Mouse (Mus musculus) stomach, embryonic 14.5 days (tissue): ENCODE results near the gene Rpl10a. TPM values are rescaled to one million over a fixed set of nuclear protein-coding genes. Genes with fewer than 3 reads are reported as not detected.
"Not testable (repeated sequence)": the region's sequence is repeated elsewhere in the genome, so short reads cannot be mapped to it uniquely, and the experiment has no call there.

Experiments used
- ATAC-seq: fragments of 200-750 bp; cut with Nextera tagmentation; 2 replicates; pipeline ENCODE4 v1.8.0; 2017; ENCODE audit warnings: low read depth, moderate TSS enrichment; ENCODE audit not compliant: insufficient number of reproducible peaks, insufficient read depth, low FRiP score
- H3K27ac ChIP-seq: fragments of 300-500 bp; sonication (generic); 2 replicates; pipeline ENCODE4 v1.5.1; 2014; ENCODE audit warnings: mild to moderate bottlenecking, low read length, moderate library complexity, mixed read lengths
- H3K27me3 ChIP-seq: fragments of 300-500 bp; sonication (generic); 2 replicates; pipeline ENCODE4 v1.6.1; 2014; ENCODE audit warnings: low read length, control low read depth, mixed read lengths; ENCODE audit not compliant: control insufficient read depth, insufficient read depth
- H3K36me3 ChIP-seq: fragments of 300-500 bp; sonication (generic); 2 replicates; pipeline ENCODE4 v1.6.1; 2014; ENCODE audit warnings: mild to moderate bottlenecking, control low read depth, low read length, moderate library complexity, mixed read lengths; ENCODE audit not compliant: control insufficient read depth, insufficient read depth
- H3K4me1 ChIP-seq: fragments of 300-500 bp; sonication (generic); 2 replicates; pipeline ENCODE4 v1.6.1; 2014; ENCODE audit warnings: low read length, control low read depth, mixed read lengths; ENCODE audit not compliant: control insufficient read depth, insufficient read depth
- H3K4me2 ChIP-seq: fragments of 300-500 bp; sonication (generic); replicated peaks from 2 replicates; pipeline ENCODE4 v1.6.1; 2014; ENCODE audit warnings: low read depth, low read length, control low read depth
- H3K4me3 ChIP-seq: fragments of 300-500 bp; sonication (generic); 2 replicates; pipeline ENCODE4 v1.5.1; 2014; ENCODE audit warnings: low read depth, low read length, control low read depth
- H3K9ac ChIP-seq: fragments of 300-500 bp; sonication (generic); replicated peaks from 2 replicates; pipeline ENCODE4 v1.6.1; 2014; ENCODE audit warnings: low read depth, mild to moderate bottlenecking, control low read depth, low read length, moderate library complexity, mixed read lengths
- H3K9me3 ChIP-seq: fragments of 300-500 bp; sonication (generic); 2 replicates; pipeline ENCODE4 v1.6.1; 2016; ENCODE audit warnings: low read depth, low read length, control low read depth; ENCODE audit not compliant: control insufficient read depth
- WGBS: fragments of 180-500 bp; shearing (Covaris S2); extraction: QIAGEN DNeasy Blood & Tissue Kit; methylation state at CpG from one replicate; pipeline ENCODE4 v1.1.7; 2014; 5-methylcytosine and 5-hydroxymethylcytosine counted together
- polyA plus RNA-seq: library from polyadenylated mRNA; unstranded; fragments of >200 nt; fragmentation: Nextera tagmentation; extraction: Ambion mirVana; gene quantifications from 2 replicates; pipeline ENCODE4 v1.2.1, GENCODE M21; 2014

Rpl10a gene
- polyA plus RNA-seq, 1 experiment from 2014 or later: 911 TPM

- Histone ChIP-seq H3K27me3 (no peaks in the 10 kb centered on the region), H3K4me2 (peak within 1 kb of the TSS; percentile 76), H3K27ac (peak within 1 kb of the TSS; percentile 100), H3K4me3 (peak within 1 kb of the TSS; percentile 94), H3K4me1 (peaks cover 47% of the 10 kb centered on the region), H3K36me3 (peaks cover 7% of the 10 kb centered on the region; the same call in 1 of the 2 replicates), H3K9ac (peak within 1 kb of the TSS; percentile 97), H3K9me3 (no peaks in the 10 kb centered on the region)
- peak; percentile 86 for ATAC-seq
- WGBS: under 1% methylated on average over 65 of the region's 73 CpGs
These were observed 22.4 kb downstream of the Rpl10a start, which contains the start of gene Tead3 for GRCm38 (mm10) chr17:28350466-28351352. TSS of gene Tead3 (minus strand) at chr17:28350817.

GRCm38 (mm10) chr17:28351353-28351890 lies 23.2 kb downstream of the Rpl10a start:
- H3K36me3 ChIP-seq: peaks cover 7% of the 10 kb centered on the region; the same call in 1 of the 2 replicates
- peaks cover 40% of the 10 kb centered on the region for H3K4me1 ChIP-seq
- H3K4me3 ChIP-seq: peak overlapping the region; percentile 94
- H3K9me3 ChIP-seq: no peaks in the 10 kb centered on the region
- H3K4me2 ChIP-seq: peak overlapping the region; percentile 76
- WGBS: under 1% methylated on average over 29 of the region's 29 CpGs
- peak overlapping the region; percentile 73 for H3K9ac ChIP-seq
- no peaks in the 10 kb centered on the region for H3K27me3 ChIP-seq
- H3K27ac ChIP-seq: peak overlapping the region; percentile 100
- ATAC-seq: no peak; the same call in 1 of the 2 replicates

GRCm38 (mm10) chr17:28352018-28352417 lies 23.7 kb downstream of the Rpl10a start:
- H3K27ac ChIP-seq: peak overlapping the region; percentile 100
- H3K4me3 ChIP-seq: peak overlapping the region; percentile 94
- peak overlapping the region; percentile 76 for H3K4me2 ChIP-seq
- peaks cover 5% of the 10 kb centered on the region; the same call in 1 of the 2 replicates for H3K36me3 ChIP-seq
- 25% methylated on average over 11 of the region's 11 CpGs for WGBS
- no peaks in the 10 kb centered on the region for H3K27me3 ChIP-seq
- peaks cover 34% of the 10 kb centered on the region for H3K4me1 ChIP-seq
- no peak for ATAC-seq
- 0 out of 2 replicates have a peak overlapping the region, but pooled peaks have one; percentile 73 for H3K9ac ChIP-seq
- H3K9me3 ChIP-seq: no peaks in the 10 kb centered on the region

- Histone ChIP-seq H3K9ac (no peak overlapping the region), H3K4me2 (no peak overlapping the region), H3K27me3 (no peaks in the 10 kb centered on the region), H3K4me3 (no peak overlapping the region), H3K9me3 (no peaks in the 10 kb centered on the region), H3K4me1 (peaks cover 12% of the 10 kb centered on the region), H3K27ac (no peak overlapping the region), H3K36me3 (no peaks in the 10 kb centered on the region)
- no peak for ATAC-seq
- 86% methylated on average over 12 of the region's 12 CpGs for WGBS
These were observed 27.6 kb downstream of the Rpl10a start for GRCm38 (mm10) chr17:28355871-28356270.

GRCm38 (mm10) chr17:28358576-28359261 lies 30.4 kb downstream of the Rpl10a start:
- H3K27me3 ChIP-seq, ATAC-seq, H3K4me3 ChIP-seq, H3K36me3 ChIP-seq, H3K4me1 ChIP-seq, H3K9me3 ChIP-seq, H3K9ac ChIP-seq, H3K4me2 ChIP-seq, H3K27ac ChIP-seq: not testable (repeated sequence)
- WGBS: 18% methylated on average over 22 of the region's 24 CpGs

- H3K9me3 ChIP-seq: no peaks in the 10 kb centered on the region
- H3K27me3 ChIP-seq: 0 out of 2 replicates have a peak, but pooled peaks cover 7% of the 10 kb centered on the region
- H3K4me1 ChIP-seq: peaks cover 18% of the 10 kb centered on the region; the same call in 1 of the 2 replicates
- no peaks in the 10 kb centered on the region for H3K36me3 ChIP-seq
- 68% methylated on average over 9 of the region's 9 CpGs for WGBS
- H3K27ac ChIP-seq: no peak overlapping the region
- H3K4me3 ChIP-seq: no peak overlapping the region
- H3K9ac ChIP-seq: no peak overlapping the region
- no peak overlapping the region for H3K4me2 ChIP-seq
- no peak for ATAC-seq
These were observed 32.4 kb downstream of the Rpl10a start for GRCm38 (mm10) chr17:28360531-28361277.

GRCm38 (mm10) chr17:28361921-28362652 lies 33.8 kb downstream of the Rpl10a start:
- WGBS: 42% methylated on average over 11 of the region's 11 CpGs
- ATAC-seq: no peak
- H3K9me3 ChIP-seq: no peaks in the 10 kb centered on the region
- H3K27me3 ChIP-seq: 0 out of 2 replicates have a peak, but pooled peaks cover 7% of the 10 kb centered on the region
- H3K4me1 ChIP-seq: peaks cover 18% of the 10 kb centered on the region; the same call in 1 of the 2 replicates
- no peak overlapping the region for H3K9ac ChIP-seq
- H3K36me3 ChIP-seq: no peaks in the 10 kb centered on the region
- H3K4me2 ChIP-seq: peak overlapping the region; percentile 42
- H3K4me3 ChIP-seq: peak overlapping the region; percentile 24
- H3K27ac ChIP-seq: no peak overlapping the region
